Mouse (Mus musculus): Measurements from ENCODE around the gene Serpina7. TPM values are rescaled to one million over a fixed set of nuclear protein-coding genes. Genes with fewer than 3 reads are reported as not detected.

Serpina7 gene
- polyA plus RNA-seq (2016; fragmentation: Nextera tagmentation; extraction: Ambion mirVana): not detected in 2 replicates

- no peaks in the 10 kb centered on the region for H3K9me3 ChIP-seq
- H3K27me3 ChIP-seq (ENCODE audit: insufficient read depth, poor library complexity, severe bottlenecking): no peaks in the 10 kb centered on the region
- no peaks in the 10 kb centered on the region for H3K4me1 ChIP-seq
- H3K4me3 ChIP-seq: no peak within 1 kb of the TSS
- no peak within 1 kb of the TSS for H3K27ac ChIP-seq
- no peaks in the 10 kb centered on the region for H3K36me3 ChIP-seq
- DNase-seq (ENCODE audit: low spot score): no peak
Observed at GRCm38 (mm10) chrX:139085077-139085476, at the start of gene Serpina7. Gene Serpina7 (minus strand): TSS chrX:139085236.

- Histone ChIP-seq H3K4me1 (no peaks in the 10 kb centered on the region), H3K27me3 (ENCODE audit: insufficient read depth, poor library complexity, severe bottlenecking) (no peaks in the 10 kb centered on the region), H3K4me3 (no peak overlapping the region), H3K27ac (no peak overlapping the region), H3K36me3 (no peaks in the 10 kb centered on the region), H3K9me3 (no peaks in the 10 kb centered on the region)
- no peak for DNase-seq (ENCODE audit: low spot score)
- 54% methylated on average over 4 of the region's 4 CpGs for WGBS
Observed at GRCm38 (mm10) chrX:139134031-139134430, 49.0 kb upstream of the Serpina7 start.

- no peaks in the 10 kb centered on the region for H3K9me3 ChIP-seq
- WGBS: 67% methylated on average over 1 of the region's 1 CpGs
Observed at GRCm38 (mm10) chrX:139097197-139097596, 12.2 kb upstream of the Serpina7 start.

DNA sequence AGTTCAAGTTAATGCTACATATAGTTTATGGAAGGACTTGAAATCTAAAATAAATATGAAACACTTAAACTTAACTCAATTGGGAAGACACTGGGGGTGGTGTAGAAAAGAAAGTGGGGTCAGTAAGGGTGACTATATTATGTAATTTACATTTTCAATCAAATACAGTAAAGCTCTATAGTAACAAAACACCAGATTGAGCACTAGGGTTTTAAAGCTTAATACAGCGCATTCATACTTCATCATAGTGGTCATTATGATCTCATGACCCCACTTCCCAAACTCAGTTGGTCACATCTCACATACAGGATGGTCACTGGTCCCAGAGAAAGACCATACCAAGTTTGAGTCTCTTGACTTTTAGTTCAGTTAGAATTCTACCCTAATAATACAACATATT lies 907 bp upstream of the Serpina7 start, which contains the start of gene 4930513O06Rik:
Gene 4930513O06Rik (plus strand): TSS at position 301 of the 400 bp plus-strand sequence.
- H3K27ac ChIP-seq: no peak within 1 kb of the TSS
- H3K4me3 ChIP-seq: no peak within 1 kb of the TSS
- no peaks in the 10 kb centered on the region for H3K4me1 ChIP-seq
- no peaks in the 10 kb centered on the region for H3K9me3 ChIP-seq
- WGBS: 89% methylated on average over 1 of the region's 1 CpGs
- H3K27me3 ChIP-seq (ENCODE audit: insufficient read depth, poor library complexity, severe bottlenecking): no peaks in the 10 kb centered on the region
- H3K36me3 ChIP-seq: no peaks in the 10 kb centered on the region
- no peak for DNase-seq (ENCODE audit: low spot score)

More at GRCm38 (mm10) chrX:139097197-139097596, 12.2 kb upstream of the Serpina7 start:
- H3K27ac ChIP-seq: no peak overlapping the region
- no peaks in the 10 kb centered on the region for H3K36me3 ChIP-seq
- no peaks in the 10 kb centered on the region for H3K4me1 ChIP-seq
- no peak overlapping the region for H3K4me3 ChIP-seq
- H3K27me3 ChIP-seq (ENCODE audit: insufficient read depth, poor library complexity, severe bottlenecking): no peaks in the 10 kb centered on the region
- no peak for DNase-seq (ENCODE audit: low spot score)

DNA sequence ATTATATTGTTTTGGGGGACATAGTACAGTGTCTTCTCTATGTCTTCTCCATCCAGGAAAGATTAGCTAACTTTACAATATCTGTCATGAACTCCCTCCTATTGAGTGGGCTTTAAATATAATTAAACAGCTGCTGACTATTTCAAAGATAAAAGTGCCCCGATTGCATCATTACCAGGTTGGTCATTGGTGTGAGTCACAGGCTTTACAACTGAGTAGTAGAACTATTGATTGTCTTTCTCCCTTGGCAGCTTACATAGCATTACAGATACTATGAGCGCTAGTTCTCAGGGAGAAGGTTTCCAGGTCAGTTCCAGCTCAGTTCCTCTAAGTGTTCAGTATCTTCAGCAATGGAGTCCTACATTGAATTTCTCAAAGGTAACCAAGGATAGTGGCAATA lies 6.5 kb downstream of the Serpina7 start:
- Histone ChIP-seq H3K4me3 (no peak overlapping the region), H3K27ac (no peak overlapping the region), H3K4me1 (no peaks in the 10 kb centered on the region), H3K36me3 (no peaks in the 10 kb centered on the region), H3K9me3 (no peaks in the 10 kb centered on the region), H3K27me3 (ENCODE audit: insufficient read depth, poor library complexity, severe bottlenecking) (no peaks in the 10 kb centered on the region)
- 82% methylated on average over 2 of the region's 2 CpGs for WGBS
- DNase-seq (ENCODE audit: low spot score): no peak

DNA sequence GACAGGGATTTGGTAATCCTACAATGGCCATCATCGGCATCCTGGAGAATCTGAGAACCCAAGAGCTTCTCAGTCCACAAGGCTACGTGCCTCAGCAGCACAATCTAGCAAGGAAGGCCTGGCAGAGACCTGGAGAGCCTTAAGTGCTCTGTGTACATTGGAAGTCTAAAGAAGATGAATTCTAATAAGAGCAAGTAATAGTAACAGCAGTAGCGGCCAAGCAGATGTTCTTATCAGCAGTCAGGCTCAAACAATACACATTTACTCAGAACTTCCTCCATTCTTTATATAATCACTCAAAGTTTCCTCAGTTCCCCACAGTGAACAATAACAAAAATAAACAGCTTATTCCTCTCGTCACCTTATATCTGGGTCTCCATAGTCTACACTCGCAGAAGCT lies 21.0 kb downstream of the Serpina7 start:
- Histone ChIP-seq H3K4me1 (no peaks in the 10 kb centered on the region), H3K36me3 (no peaks in the 10 kb centered on the region), H3K9me3 (no peaks in the 10 kb centered on the region), H3K27me3 (ENCODE audit: insufficient read depth, poor library complexity, severe bottlenecking) (no peaks in the 10 kb centered on the region), H3K27ac (no peak overlapping the region), H3K4me3 (no peak overlapping the region)
- DNase-seq (ENCODE audit: low spot score): no peak
- 59% methylated on average over 5 of the region's 5 CpGs for WGBS

- no peaks in the 10 kb centered on the region for H3K36me3 ChIP-seq
- H3K9me3 ChIP-seq: no peaks in the 10 kb centered on the region
- 69% methylated on average over 1 of the region's 1 CpGs for WGBS
- no peak overlapping the region for H3K4me3 ChIP-seq
- H3K27ac ChIP-seq: no peak overlapping the region
- H3K27me3 ChIP-seq (ENCODE audit: insufficient read depth, poor library complexity, severe bottlenecking): no peaks in the 10 kb centered on the region
- H3K4me1 ChIP-seq: no peaks in the 10 kb centered on the region
- DNase-seq (ENCODE audit: low spot score): no peak
Observed at GRCm38 (mm10) chrX:139053149-139053548, 31.9 kb downstream of the Serpina7 start.

DNA sequence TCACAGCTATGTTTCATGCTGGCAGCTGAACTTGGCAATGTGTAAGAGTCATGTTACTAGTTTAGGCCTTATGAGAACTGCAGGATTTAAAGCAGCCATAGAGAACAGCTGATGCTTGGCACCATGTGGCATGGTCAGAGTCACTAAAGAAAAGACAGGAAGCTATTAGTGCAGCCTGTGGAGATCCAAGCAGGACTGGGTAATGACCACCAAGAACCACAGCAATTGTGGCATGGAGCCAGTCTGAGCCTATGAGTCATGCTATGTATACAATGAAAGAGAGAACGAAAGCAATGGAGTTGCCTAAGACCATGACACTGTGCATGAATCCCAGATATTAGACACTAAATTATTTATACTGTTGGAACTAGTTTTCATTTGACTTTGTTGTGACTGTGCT lies 33.1 kb downstream of the Serpina7 start:
- no peak overlapping the region for H3K27ac ChIP-seq
- WGBS: 76% methylated on average over 1 of the region's 1 CpGs
- H3K9me3 ChIP-seq: no peaks in the 10 kb centered on the region
- no peaks in the 10 kb centered on the region for H3K27me3 ChIP-seq (ENCODE audit: insufficient read depth, poor library complexity, severe bottlenecking)
- H3K36me3 ChIP-seq: no peaks in the 10 kb centered on the region
- no peak overlapping the region for H3K4me3 ChIP-seq
- no peak for DNase-seq (ENCODE audit: low spot score)
- H3K4me1 ChIP-seq: no peaks in the 10 kb centered on the region

DNA sequence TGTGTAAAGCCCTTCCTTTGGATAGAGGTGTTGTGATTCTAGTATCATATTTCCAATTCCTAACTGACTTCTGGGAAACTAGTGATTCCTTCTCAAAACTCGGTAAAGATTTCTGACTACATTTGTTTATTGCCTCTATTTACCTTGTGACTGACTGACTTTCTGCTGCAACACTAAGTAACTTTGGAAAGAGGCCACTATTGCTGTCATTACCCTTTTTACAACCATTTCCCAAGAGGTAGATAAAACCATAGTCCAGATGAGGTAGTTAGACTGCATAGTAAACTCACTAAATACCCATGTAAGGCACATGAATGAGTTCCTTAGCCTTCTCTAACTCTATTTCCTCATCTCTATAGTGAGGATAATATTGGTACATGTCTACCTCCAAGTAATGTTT lies 43.9 kb downstream of the Serpina7 start:
- Histone ChIP-seq H3K4me3 (no peak overlapping the region), H3K36me3 (no peaks in the 10 kb centered on the region), H3K4me1 (no peaks in the 10 kb centered on the region), H3K27ac (no peak overlapping the region), H3K27me3 (ENCODE audit: insufficient read depth, poor library complexity, severe bottlenecking) (no peaks in the 10 kb centered on the region), H3K9me3 (no peaks in the 10 kb centered on the region)
- DNase-seq (ENCODE audit: low spot score): no peak
- 74% methylated on average over 1 of the region's 1 CpGs for WGBS

GRCm38 (mm10) chrX:139039314-139039713 lies 45.7 kb downstream of the Serpina7 start:
- Histone ChIP-seq H3K4me1 (no peaks in the 10 kb centered on the region), H3K27me3 (ENCODE audit: insufficient read depth, poor library complexity, severe bottlenecking) (no peaks in the 10 kb centered on the region), H3K4me3 (no peak overlapping the region), H3K9me3 (no peaks in the 10 kb centered on the region), H3K27ac (no peak overlapping the region), H3K36me3 (no peaks in the 10 kb centered on the region)
- DNase-seq (ENCODE audit: low spot score): no peak
- WGBS: 66% methylated on average over 2 of the region's 2 CpGs

- Histone ChIP-seq H3K27ac (no peak overlapping the region), H3K4me3 (no peak overlapping the region), H3K27me3 (ENCODE audit: insufficient read depth, poor library complexity, severe bottlenecking) (no peaks in the 10 kb centered on the region), H3K9me3 (no peaks in the 10 kb centered on the region), H3K4me1 (no peaks in the 10 kb centered on the region), H3K36me3 (no peaks in the 10 kb centered on the region)
- no peak for DNase-seq (ENCODE audit: low spot score)
- 82% methylated on average over 1 of the region's 1 CpGs for WGBS
Observed at GRCm38 (mm10) chrX:139037666-139038065, 47.4 kb downstream of the Serpina7 start.

Other genes starting within 250 kb of the Serpina7 start
- 19.2 and 28.9 TPM in 2 replicates for gene Nrk, start 170.8 kb downstream of the Serpina7 start, polyA plus RNA-seq (2016; fragmentation: Nextera tagmentation; extraction: Ambion mirVana)
- not detected in 2 replicates for gene 4930513O06Rik, start 1.0 kb upstream of the Serpina7 start, polyA plus RNA-seq (2016; fragmentation: Nextera tagmentation; extraction: Ambion mirVana)
- gene 4933428M09Rik, start 94.0 kb upstream of the Serpina7 start, polyA plus RNA-seq (2016; fragmentation: Nextera tagmentation; extraction: Ambion mirVana): not detected in 2 replicates
- gene Mum1l1, start 124.8 kb upstream of the Serpina7 start, polyA plus RNA-seq (2016; fragmentation: Nextera tagmentation; extraction: Ambion mirVana): 40.2 and 40.5 TPM in 2 replicates
- 0.36 and 0.48 TPM in 2 replicates for gene Trap1a, start 248.4 kb upstream of the Serpina7 start, polyA plus RNA-seq (2016; fragmentation: Nextera tagmentation; extraction: Ambion mirVana)